Mouse (Mus musculus) olfactory bulb, adult 2 months (tissue): ENCODE measurements around the gene Ube2cbp. TPM values are rescaled to one million over a fixed set of nuclear protein-coding genes. Genes with fewer than 3 reads are reported as not detected.

ENCODE experiments used
- H3K27ac ChIP-seq: fragments of 200-500 bp; 2 replicates; pipeline ENCODE4 v1.5.1; 2012; ENCODE audit warnings: low read depth, low read length; ENCODE audit not compliant: insufficient read depth
- H3K4me1 ChIP-seq: fragments of 200-500 bp; 2 replicates; pipeline ENCODE4 v1.6.1; 2012; ENCODE audit warnings: low read length; ENCODE audit not compliant: control insufficient read depth, insufficient read depth
- H3K4me3 ChIP-seq: fragments of 200-500 bp; 2 replicates; pipeline ENCODE4 v1.5.1; 2012; ENCODE audit warnings: mild to moderate bottlenecking, low read depth, low read length, moderate library complexity; ENCODE audit not compliant: insufficient read depth
- CTCF ChIP-seq: fragments of 200-500 bp; IDR thresholded peaks from 2 replicates; pipeline ENCODE4 v1.5.1; 2012; ENCODE audit warnings: low read depth, mild to moderate bottlenecking, low read length, moderate library complexity; ENCODE audit not compliant: insufficient read depth
- POLR2A ChIP-seq: fragments of 200-500 bp; IDR thresholded peaks from 2 replicates; pipeline ENCODE4 v1.6.1; 2012; ENCODE audit warnings: mild to moderate bottlenecking, low read depth, low read length, moderate library complexity; ENCODE audit not compliant: insufficient read depth
- whole genome bisulfite sequencing: fragments of 180-500 bp; shearing (Covaris S2); methylation state at CpG from one replicate; pipeline ENCODE4 v1.1.7; 2018; 5-methylcytosine and 5-hydroxymethylcytosine counted together
- polyA plus RNA-seq: library from polyadenylated mRNA; stranded (reverse); fragments of >200 nt; gene quantifications from 2 replicates; pipeline ENCODE4 v1.2.4, GENCODE M21; 2012; ENCODE audit warnings: low replicate concordance; ENCODE audit not compliant: missing spikeins, insufficient read depth, insufficient read length

Ube2cbp gene
- polyA plus RNA-seq, 1 experiment = not detected

DNA sequence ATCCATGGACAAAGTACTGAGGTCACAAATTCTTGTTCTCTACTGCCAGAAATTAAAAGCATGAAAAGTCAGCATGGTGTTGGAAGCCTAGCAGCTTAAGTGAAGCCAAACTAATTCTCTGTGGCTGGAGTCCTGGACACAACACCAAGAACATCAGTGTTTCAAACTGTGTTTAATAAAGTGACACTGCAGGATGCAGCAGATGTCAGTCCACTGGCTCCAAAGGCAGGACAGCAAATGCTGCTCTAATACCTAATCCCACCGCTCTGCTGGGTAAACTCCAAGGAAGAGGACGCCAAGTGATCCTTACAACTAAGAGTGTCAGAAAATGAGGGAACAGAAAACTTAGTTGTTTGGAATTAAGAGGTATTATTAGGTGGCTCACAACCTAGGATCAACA lies 158.2 kb downstream of the Ube2cbp start:
- Histone ChIP-seq H3K4me3 (no peak overlapping the region), H3K27ac (no peak overlapping the region), H3K4me1 (no peaks in the 10 kb centered on the region)
- TF ChIP-seq CTCF (no peak), POLR2A (no peak)
- 94% methylated on average over 2 of the region's 2 CpGs for WGBS

DNA sequence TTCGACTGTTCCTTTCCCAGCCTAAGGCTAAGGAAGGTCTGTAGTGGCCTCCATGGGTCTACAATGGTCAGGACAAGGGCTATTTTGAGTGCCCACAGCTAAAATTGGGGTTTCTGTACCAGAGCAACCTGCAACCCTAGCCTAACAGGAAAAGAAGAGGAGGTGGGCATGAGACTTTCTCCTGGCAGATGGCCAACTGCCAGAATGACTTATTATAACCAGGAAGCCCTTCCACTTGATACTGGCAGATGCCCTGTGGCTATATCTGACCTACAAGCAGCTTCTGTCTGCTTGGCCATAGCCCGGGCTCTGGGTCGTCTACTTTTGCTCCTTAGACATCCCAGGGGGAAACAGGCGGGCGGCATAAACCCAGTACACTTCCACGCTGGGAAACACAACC lies 163.3 kb downstream of the Ube2cbp start:
- Histone ChIP-seq H3K4me1 (no peaks in the 10 kb centered on the region), H3K4me3 (no peak overlapping the region), H3K27ac (no peak overlapping the region)
- 94% methylated on average over 6 of the region's 6 CpGs for WGBS
- TF ChIP-seq CTCF (no peak), POLR2A (no peak)

DNA sequence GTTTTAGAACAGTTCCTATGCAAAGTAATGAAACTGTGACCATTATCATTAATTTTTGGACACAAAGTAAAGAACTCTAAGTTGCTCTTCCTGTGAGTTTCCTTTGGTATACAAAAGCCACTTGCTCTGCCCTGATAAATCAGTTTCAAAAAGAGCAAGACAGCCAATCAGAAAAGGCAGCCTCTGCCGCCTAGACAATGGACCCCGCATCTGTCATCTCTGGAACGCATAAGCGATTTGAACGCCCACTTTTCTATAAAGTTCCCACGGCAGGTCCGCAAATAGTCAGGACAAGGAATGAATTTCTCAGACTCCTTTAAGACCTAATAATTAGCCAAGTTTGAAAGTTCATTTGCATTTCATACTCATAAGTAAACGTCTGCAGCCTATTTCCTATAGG lies 166.2 kb downstream of the Ube2cbp start:
- no peak overlapping the region for H3K4me3 ChIP-seq
- no peak for TF ChIP-seq POLR2A
- no peak for TF ChIP-seq CTCF
- 72% methylated on average over 8 of the region's 8 CpGs for WGBS
- no peaks in the 10 kb centered on the region for H3K4me1 ChIP-seq
- no peak overlapping the region for H3K27ac ChIP-seq

DNA sequence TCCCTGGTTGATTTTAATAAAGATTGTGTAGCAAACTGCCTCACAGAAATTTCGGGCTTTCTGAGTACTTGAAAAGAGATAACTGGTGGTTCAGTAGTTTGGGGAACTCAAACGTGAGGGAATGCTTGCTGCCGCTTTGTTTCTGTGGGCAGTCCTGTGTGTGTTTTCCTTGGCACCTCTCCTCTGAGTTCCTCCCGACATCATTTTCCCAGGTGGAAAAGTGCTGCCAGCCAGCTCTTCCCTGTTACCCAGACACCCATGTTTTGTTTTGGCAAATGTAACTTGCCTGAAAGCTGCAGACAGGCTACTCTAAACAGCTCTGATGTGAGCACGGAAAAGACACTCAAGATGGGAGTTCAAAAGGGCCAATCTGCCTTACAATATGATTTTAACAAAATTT lies 166.6 kb downstream of the Ube2cbp start:
- WGBS = 26% methylated on average over 5 of the region's 5 CpGs
- H3K4me3 ChIP-seq = no peak overlapping the region
- H3K27ac ChIP-seq = no peak overlapping the region
- no peaks in the 10 kb centered on the region for H3K4me1 ChIP-seq
- TF ChIP-seq CTCF (no peak), POLR2A (no peak)

DNA sequence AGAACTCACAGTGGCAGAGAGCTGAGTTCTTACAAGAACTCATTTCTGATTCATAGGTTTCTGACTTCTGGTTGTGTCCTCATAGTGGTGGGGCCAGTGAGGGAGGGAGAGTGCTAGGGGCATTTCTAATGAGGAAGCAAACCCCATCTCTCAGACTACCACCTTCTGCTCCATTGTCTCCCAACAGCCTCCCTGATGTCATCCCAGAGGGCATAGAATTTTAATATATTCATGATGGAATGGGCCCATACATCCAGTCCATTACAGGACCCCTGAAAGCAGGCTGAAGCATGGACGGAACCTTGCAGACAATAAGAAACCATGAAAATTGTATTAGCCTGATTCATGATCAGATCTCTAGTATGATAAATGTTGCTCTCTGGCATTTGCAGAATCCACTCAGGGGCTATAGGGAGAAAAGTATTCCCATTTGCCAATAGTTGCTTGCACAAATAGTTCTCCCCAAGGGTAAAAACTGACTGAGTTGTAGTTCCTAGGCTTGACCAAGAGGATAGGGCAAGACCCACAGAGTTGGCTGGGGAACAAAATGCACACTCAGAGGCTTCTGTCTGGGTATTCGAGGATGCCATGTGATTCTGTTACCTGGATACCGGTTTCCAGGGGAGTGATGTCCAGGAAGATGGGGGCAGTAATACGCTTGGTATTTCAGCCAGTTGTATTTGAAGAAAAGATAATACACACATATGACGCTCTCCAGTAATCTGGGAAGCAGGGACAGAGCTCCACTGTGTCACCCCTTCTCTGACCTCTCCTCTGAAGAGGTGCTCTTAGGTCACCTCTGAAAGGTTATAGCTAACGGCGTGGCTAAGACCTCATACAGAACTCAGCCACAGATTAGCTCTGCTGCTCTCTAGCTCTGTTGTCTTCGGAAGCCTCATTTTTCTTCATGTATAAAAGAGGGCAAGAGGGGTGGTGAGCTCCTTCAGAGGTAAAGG lies 167.8 kb downstream of the Ube2cbp start:
- no peaks in the 10 kb centered on the region for H3K4me1 ChIP-seq
- TF ChIP-seq POLR2A = no peak
- no peak for TF ChIP-seq CTCF
- 91% methylated on average over 8 of the region's 8 CpGs for WGBS
- H3K4me3 ChIP-seq = no peak overlapping the region
- H3K27ac ChIP-seq = no peak overlapping the region

DNA sequence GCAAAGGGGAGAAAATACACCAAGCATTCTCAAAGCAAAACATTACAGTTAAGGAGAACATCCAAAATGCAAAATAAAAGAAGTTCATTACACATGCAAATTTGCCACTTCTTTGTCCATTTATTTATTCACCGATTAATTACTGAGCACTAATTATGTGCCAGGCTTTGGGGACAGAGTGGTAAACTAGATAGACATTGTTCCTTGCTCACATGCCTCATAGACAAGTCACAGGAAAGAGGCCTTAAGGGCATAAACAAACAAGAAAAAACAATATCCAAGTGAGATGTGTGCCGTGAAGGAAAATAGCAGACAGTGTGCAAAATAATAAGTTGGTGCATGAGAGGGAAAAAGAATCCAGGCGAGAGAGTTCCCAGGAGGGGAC lies 177.2 kb downstream of the Ube2cbp start:
- 0 out of 2 replicates have a peak overlapping the region, but pooled peaks have one; percentile 9 for H3K27ac ChIP-seq
- TF ChIP-seq CTCF (no peak), POLR2A (no peak)
- WGBS = 35% methylated on average over 3 of the region's 3 CpGs
- H3K4me1 ChIP-seq = no peaks in the 10 kb centered on the region
- H3K4me3 ChIP-seq = no peak overlapping the region

DNA sequence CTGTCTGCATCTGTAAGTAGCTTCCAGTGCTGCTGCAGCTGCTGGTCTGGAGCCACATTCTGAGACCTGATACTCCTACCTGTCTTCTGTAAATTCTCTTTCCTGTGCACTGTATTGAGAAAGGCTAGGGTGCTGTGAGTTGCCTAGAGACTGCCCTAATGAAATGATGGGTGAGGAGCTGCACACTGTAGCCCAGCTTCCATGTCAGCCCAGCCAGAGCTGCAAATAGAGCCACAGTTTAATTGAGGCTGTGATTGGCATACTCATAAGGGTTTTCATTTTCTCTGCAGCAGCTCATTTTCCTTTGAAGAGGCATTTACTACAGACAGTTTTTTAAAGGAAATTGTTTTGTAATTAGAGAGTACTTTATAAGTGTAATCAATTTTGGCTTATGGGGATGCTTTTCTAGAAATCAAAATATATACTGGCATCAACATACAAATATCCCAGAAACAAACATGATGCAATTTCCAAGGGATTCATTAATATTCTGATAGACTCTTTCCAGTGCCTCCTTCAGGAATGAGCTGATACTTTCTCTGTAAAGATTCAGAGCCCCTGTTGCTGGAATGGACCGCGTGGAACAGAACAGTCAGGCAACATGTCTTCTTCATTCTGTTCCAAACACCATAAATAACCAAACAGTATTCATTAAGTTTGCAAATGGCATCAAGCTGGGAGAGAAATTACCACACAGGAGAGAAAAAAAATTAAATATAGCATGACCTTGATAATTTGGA lies 177.8 kb downstream of the Ube2cbp start:
- no peak overlapping the region; the same call in 1 of the 2 replicates for H3K27ac ChIP-seq
- no peak for TF ChIP-seq POLR2A
- no peak for TF ChIP-seq CTCF

DNA sequence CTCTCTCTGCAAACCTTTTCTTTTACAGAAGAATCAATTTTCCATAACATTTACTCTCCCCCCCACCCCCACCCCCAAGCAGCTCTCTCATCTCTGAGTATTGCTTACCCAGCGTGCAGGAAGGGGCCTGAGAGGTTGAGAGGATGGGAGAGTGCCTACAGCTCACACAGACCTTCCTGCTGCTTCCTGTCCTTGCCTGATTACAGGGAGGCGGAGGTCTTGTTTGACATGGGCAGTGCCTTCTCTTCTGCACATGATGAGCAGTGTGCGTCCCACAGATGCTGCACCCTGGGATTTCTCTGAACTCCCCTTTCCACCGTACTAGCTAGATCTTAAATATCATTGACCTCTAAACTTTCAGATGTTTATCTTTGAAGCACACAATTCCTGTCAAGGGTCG lies 182.2 kb downstream of the Ube2cbp start:
- no peak overlapping the region for H3K4me3 ChIP-seq
- H3K27ac ChIP-seq = no peak overlapping the region
- no peaks in the 10 kb centered on the region for H3K4me1 ChIP-seq
- WGBS = 90% methylated on average over 5 of the region's 5 CpGs
- no peak for TF ChIP-seq CTCF
- no peak for TF ChIP-seq POLR2A

More for the DNA sequence above, 177.8 kb downstream of the Ube2cbp start:
- no peaks in the 10 kb centered on the region for H3K4me1 ChIP-seq
- no peak overlapping the region for H3K4me3 ChIP-seq
- 38% methylated on average over 2 of the region's 2 CpGs for WGBS

DNA sequence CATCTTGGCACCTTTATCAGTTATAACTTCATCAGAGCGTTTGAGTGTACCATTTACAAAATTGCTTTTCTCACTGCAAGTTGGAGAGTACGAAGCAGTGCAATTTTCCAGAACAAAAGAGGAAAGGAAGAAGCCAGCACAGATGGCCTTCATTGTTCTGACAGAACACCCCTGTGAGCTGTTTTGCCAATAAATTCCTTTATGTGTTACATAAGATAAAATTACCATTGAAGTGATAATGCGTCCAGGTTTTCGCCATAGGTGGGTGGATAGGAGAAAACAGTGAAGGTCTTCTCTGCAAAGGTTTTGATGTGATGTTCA lies 183.6 kb downstream of the Ube2cbp start:
- WGBS = 54% methylated on average over 4 of the region's 4 CpGs
- H3K27ac ChIP-seq = no peak overlapping the region
- no peak overlapping the region for H3K4me3 ChIP-seq
- no peaks in the 10 kb centered on the region for H3K4me1 ChIP-seq
- no peak for TF ChIP-seq POLR2A
- TF ChIP-seq CTCF = no peak
